Mouse (Mus musculus): ENCODE measurements at regions not wholly inside any gene's neighbourhood (a gene's known extent, or its start where the extent isn't known, plus 50 kb on each side); places are given as distances from the start of the nearest gene placed in this dataset.

DNA sequence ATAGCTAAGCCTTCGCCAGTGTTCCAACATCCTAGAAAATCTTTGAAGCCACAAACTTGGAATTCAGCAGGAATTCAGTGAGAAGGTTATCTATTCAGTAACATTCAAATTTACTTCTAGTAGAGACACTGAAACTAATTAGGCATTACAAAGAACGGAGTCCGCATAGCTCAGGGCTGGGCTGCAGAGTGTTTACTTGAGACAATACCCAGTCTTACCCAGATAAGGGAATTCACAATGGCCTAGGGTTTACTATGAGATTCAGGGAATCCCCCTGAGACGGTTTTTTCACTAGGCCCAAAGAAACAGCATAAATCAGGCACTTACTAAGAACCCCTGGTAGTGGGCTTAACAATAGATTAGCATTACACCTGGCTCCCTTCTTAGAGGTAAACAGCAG lies 335.4 kb upstream of the Scgb2a2 start:
- no peak for ATAC-seq (replicated peaks; ENCODE audit: insufficient number of reproducible peaks, low FRiP score, low TSS enrichment, poor library complexity, severe bottlenecking)

DNA sequence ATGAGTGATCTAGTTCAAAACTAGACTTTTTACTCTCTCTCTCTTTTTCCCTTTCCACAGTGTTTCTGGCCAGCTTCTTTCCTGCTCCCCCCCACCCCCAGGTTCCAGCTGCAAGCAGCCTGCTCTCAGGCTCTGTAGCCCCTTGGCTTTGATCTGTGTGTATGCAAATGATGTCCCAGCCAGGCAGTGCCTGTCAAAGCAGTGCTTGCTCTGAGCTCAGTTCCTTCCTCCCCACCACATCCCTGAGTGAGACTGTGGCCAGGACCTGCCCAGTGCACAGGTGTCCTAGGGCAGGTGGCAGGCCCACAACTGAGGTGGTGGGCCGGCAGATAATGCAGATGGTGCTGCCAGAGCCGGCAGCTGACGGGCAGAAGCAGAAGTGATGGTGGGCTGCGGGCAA lies 303.2 kb upstream of the Scgb2a2 start:
- peak; percentile 27; the same call in 1 of the 2 replicates for ATAC-seq (replicated peaks; ENCODE audit: insufficient number of reproducible peaks, low FRiP score, low TSS enrichment, poor library complexity, severe bottlenecking)

All from monocyte, adult 5-6 weeks (primary cell).